Mouse (Mus musculus) gastrocnemius, postnatal 14 days (tissue): ENCODE results near the gene Fem1a. TPM values are rescaled to one million over a fixed set of nuclear protein-coding genes. Genes with fewer than 3 reads are reported as not detected.

ENCODE experiments used
- DNase-seq: peaks from one replicate; pipeline ENCODE4 v3.0.0; 2021; ENCODE audit warnings: mixed read lengths
- intact Hi-C: fragments of 180-260 bp; cut with DNase I; formaldehyde crosslinking; loops from one replicate; pipeline ENCODE4 v1.15.1; 2025; ENCODE audit warnings: low total_unique reads
- long read RNA-seq, 2 experiments: library from polyadenylated mRNA; stranded (forward); transcript quantifications; one replicate each; pipeline ENCODE4 v2.0.0; 2021
- total RNA-seq, 2 experiments: library from RNA; stranded (reverse); gene quantifications; 2 replicates each; pipeline ENCODE4 v1.2.3; 2021

Fem1a gene
- total RNA-seq: 100 to 1,000 TPM; 101 to 117 TPM
- long read RNA-seq, experiment 1, full-length matches to known transcripts: 231 of 232 reads
- long read RNA-seq, experiment 1, partial matches to known transcripts: 0 of 232 reads
- long read RNA-seq, experiment 1, other reads (novel, unspliced or antisense): 1 of 232 reads
- long read RNA-seq, experiment 2, full-length matches to known transcripts: 266 of 266 reads
- long read RNA-seq, experiment 2, partial matches to known transcripts: 0 of 266 reads
- long read RNA-seq, experiment 2, other reads (novel, unspliced or antisense): 0 of 266 reads

DNA sequence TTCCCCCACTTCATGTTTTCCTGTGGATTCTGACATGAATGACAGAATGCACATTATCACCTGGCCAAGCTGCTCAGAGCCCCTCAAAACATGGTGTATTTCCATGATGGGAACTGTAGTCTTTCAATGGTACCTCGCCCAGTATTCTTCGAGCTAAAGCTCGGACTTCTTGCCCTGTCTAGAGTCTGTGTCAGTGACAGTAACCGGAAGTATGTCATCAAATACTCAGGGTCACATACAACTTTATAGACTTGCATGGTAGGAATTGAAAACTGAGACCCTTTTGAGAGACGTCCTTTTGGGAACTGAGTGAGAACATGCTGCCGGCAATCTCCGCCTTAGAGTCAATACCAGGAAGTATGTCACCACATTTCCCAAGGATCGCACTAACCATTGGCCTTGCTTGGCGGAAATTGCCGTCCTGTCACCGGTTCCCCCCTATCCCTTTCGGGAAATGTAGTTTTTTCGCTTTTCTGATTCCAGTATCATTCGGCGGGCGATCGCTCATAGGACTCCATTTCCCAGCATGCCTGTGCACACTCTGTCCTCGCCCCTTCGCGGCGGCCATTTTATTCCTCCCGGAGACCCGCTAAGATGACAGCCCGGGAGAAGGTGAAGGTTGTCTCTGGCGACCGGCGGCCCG, at the start of gene Fem1a:
Gene Fem1a, plus strand, starts transcription at position 572 of the 643 bp plus-strand sequence.
- peak; percentile 92 for DNase-seq
- intact Hi-C loops: no loop called here

DNA sequence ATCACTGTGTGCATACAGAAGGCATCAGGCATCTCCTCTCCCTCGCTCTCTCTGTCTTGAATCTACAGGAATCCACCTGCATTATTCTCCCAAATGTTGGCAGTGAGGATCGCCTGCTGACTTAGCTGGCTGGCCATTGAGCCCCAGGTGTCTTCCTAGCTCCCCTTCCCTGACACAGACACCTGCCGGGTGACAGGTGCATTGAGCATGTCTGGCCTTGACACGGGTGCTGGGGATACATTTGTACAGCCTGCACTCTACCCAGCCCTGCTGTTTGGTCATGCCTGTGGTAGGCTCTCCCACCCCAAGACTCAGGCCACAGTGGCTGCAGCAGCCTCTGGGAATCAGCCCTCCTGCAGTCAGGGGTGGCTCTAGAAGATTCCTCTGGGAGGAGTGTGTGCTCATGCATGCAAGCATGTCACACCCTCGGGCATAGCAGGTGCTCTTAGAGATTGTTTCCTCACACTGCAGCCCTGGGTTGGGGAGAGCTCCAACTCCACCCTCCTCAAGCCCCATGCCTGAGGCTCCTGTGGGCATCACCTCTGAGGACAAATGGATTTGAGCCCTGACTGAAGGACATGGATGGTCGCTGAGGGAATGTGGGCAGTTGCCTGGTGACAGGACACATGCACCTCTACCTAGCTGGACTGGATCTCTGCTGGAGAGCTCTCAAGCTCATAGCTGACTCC, 49.5 kb upstream of the Fem1a start:
- no peak for DNase-seq
- intact Hi-C loops: no loop called here

DNA sequence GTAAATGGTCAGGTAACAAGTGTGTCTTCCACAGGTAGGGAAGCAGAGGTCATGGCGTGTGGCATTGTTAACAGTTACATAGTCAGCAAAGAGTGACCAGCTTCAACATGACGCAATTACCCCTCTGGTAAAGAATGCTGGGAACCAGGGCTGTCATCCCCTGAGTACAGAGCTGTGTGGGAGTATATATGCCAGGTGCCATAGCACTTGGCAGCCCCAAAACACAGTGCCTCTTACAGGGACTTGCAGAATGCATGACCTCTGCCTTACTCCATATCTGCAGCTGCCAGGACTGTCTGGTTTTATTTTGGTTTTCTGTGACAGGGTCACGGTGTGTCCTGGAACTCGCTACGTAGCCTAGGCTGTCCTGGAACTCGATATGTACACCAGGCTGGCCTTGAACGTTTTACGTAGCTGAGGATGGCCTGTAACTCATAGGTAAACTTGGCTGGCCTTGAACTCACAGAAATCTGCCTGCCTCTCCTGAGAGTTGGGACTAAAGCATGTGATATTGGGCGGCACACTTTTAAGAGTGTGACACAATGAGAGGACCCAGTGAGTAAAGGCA, 48.6 kb upstream of the Fem1a start:
- no peak for DNase-seq
- intact Hi-C loops: no loop called here

DNA sequence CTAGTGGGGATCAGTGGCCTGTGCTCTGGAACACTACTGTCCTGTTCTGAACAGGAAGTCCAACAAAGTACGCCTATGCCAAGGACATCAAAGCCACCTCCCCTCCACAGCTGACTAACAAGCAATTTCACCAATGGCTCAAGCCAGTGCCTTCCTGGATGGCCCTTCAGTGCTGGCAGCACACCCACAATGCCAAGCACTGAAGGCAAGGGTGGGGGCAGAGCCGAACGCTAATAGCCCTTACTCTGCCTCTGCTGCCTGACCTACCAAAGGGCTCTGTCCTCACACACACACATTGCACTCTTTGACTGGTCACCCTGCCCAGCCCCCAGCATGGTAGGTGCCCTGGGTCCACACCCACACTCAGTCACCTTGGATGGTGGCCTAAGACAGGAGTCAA, 47.8 kb upstream of the Fem1a start:
- no peak for DNase-seq
- intact Hi-C loops: no loop called here

DNA sequence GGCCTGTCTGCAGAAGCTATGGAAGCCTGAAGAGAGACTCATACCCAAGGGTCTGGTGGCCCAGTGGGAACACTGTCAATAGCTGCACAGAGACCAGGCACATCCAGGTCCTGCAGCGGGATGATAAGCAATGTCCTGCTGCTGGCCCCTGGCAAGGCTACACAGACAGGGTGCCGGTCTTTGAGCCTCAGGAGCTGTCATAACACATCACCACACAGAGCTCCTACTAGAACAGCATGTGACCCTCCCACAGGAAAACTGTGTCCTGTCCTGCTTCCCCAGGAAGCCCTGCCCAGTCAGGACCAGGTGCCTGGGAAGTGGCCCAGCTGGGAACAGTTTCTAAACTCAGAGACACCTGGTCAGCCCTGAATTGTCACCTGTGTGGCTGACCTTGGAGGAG, 45.5 kb upstream of the Fem1a start:
- intact Hi-C loops: no loop called here
- DNase-seq: no peak

DNA sequence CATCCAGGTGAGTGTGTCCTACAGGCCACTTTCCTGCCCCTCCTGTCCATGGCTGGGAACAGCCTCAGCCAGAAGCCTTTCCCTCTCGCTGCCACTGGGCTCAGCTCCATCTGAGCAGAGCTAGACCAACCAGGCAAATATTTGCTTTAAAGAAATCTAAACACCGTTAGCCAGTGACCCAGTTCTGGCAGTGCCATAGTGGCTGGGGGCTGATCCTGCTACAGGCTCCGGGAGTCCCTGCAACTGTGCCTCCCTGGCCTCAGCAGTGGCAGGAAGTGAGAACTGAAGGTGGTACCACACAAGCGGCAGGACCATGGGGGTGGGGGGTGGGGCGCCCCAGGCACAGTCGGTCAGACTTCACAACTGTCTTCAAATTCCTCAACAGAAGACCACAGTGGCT, 43.9 kb upstream of the Fem1a start:
- intact Hi-C loops: no loop called here
- no peak for DNase-seq

DNA sequence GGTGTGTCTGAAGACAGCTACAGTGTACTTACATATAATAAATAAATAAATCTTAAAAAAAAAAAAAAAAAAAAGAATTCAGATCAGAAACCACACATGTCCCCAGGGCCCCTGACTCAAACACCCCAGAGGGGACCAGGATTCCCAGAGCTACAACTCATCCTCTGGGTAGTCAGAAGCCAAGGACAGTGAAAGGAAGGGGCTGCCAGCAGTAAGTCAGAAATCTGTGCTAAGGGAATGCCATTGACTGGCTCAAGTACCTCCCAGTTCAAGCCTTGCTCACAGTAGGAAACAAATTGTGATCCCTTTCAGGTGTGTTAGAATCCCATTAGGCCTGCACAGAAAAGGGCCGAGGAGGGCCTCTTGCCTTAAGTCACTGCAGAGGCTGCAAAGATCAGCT, 42.4 kb upstream of the Fem1a start:
- DNase-seq: no peak
- intact Hi-C loops: no loop called here

DNA sequence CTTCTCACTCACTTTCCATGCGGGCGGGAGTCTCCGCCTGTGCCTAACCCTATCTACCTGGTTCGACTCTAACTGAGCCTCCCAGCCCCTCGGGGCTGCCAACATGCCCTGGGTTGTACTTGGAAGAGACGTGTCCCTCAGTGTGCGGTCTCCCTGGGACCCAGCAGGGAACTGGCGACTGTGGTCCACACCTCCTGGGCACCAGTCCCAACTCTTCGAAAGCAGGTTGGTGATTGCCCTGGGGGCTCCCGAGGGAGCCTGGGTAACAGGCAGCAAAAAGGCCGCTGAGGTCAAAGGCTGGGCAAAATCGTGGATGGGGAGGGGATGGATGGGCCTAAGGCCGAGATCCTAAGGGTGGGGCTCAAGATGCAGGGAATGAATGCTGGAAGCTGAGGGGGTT, 38.9 kb upstream of the Fem1a start:
- intact Hi-C loops: no loop called here
- no peak for DNase-seq

DNA sequence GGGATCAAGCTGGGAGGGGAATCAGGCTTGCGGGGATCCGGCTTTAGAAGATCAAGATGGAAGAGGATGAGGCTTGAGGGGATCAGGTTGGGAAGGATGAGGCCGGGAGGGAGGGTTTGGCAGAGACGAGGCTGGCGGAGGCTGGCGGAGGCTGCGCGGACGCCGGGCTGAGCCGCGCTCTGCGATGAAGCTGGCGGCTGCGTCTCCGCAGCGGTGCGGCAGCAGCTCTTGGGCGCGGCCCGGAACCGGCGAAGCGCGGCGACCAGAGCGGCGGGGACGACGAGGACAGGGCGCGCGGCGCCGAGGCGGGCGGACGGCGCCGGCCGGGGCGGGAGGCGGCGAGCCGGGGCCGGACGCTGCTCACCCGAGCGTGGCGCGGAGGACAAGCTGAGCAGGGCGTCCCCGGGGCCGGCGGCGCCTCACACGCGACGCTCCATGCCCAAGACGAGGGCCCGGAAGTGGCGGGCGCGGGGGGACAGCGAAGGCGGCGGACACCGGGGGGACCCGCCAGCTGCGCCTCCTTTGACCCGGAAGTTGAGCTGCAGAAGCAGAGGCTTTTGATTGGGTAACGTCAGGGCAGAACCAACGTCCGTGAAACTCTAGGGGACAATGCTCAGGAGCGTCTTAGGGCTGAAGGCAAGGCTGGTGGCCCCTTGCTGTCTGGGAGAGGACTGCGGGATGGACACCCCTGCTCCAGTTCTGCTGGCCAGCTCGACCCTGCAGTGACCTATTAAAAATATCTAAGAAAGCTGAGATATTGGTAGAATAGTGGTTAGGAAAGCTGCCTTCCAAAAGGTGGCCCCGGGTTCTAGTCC, 38.0 kb upstream of the Fem1a start, which contains the start of gene Dpp9:
Gene Dpp9, minus strand, starts transcription at position 529 of the 815 bp plus-strand sequence.
- DNase-seq: peak; percentile 90

DNA sequence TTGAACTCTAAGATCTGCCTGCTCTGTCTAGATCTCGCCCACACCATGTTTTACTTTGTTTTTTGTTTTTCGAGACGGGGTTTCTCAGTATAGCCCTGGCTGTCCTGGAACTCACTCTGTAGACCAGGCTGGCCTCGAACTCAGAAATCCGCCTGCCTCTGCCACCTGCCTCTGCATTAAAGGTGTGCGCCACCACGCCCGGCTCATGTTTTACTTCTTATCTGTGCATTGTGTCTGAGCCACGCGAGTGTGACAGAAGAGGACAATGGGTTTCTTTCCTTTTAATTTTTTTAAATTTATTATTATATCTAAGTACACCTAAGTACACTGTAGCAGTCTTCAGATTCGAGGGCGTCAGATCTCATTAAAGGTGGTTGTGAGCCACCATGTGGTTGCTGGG, 37.4 kb upstream of the Fem1a start:
- DNase-seq: no peak
- intact Hi-C loops: no loop called here

More for the DNA sequence above, 38.0 kb upstream of the Fem1a start, which contains the start of gene Dpp9:
- intact Hi-C loops: no loop called here

DNA sequence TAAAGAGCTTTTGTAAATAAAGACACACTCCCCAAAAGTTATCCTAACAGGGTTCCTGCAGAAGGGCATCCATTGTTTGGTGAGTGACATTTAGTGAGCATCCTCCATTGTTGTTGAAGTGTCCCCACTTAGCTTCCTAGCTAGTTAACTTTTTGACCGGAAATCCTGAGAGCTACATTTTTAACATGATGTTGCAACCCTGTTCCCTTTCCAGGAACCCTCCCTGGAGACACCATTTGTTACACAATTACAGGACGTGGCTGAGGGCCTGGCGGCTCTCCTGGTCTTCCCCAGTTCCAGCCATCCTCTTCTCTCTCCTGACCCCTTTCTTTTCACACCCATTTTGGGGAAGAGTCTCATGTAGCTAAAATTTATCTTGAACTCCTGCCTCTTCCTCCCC, 36.8 kb upstream of the Fem1a start:
- DNase-seq: peak; percentile 69
- intact Hi-C loops: no loop called here

DNA sequence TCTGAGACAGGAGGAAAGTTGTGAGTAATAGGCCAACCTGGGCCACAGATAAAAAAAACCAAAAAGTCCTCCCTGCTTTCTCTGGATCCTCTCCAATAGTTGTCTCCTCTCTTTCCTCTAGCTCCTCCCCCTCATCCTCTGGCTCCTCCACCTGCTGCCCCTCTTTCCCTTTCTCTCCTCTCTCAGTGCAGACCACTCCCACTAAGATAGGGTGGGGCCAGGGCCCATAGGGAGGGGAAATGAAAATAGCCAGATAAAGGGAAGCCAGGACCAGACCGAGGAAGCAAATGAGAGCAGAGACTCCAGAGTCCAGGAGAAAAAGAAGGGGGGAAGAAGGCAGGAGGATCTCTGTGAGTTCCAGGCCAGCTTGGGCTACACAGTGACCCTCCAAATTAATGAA, 31.7 kb upstream of the Fem1a start:
- intact Hi-C loops: no loop called here
- DNase-seq: no peak

DNA sequence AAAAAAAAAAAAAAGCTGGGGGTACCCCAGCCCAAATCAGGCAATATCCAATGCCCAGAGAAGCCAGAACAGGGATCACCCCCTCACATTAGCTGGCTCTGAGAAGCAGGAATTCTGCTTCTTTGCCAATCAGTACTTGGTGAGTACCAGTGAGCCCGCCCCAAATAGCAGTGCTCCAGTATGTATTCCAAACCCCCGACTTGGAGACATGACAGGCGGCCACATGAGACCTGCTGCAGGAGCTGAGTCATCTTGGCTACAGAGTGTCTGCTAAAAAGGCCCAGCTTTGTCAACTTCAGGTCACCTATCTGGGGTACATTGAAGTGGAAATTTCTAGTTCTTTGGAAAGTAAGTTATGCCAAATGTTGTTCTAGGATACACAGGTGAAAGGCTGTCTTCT, 30.0 kb upstream of the Fem1a start:
- intact Hi-C loops: no loop called here

DNA sequence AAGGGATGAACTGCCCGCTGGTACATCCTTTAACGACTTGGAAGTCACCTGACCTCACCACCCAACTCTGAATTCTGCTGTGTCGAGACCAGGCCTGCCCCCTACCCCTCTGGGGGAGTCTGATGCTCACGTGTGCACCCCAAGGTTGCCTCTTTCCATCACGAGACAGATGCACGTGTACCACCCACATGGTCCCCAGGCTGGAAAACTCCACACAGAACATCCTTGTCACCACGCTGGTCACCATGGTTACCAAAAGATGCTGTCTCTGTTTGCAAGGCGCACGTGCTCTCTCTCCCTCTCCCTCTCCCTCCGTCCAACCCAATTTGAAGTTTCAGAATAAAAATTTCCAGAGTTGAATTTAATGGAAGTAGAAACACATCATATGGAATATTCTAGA, 26.7 kb upstream of the Fem1a start:
- DNase-seq: no peak
- intact Hi-C loops: no loop called here

More for the DNA sequence above, 30.0 kb upstream of the Fem1a start:
- DNase-seq: no peak

DNA sequence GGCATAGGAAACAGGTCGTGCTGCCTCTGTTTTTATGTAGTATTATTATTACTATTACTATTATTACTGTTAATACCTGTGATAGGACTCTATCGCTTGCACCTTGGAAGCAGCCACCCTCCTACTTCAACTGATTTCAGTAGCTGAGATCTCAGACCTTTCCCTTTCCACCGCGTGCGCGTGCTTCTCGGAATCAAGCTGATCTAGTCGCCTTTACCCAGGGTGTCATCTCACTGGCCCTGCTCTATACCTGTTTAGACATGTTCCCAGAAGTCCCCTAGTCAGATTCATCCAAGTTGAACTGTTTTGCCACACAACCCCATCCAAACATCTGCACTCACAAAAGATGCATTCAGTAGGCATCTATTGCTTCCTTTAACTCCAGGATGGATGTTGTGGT, 23.2 kb upstream of the Fem1a start:
- intact Hi-C loops: no loop called here
- no peak for DNase-seq

DNA sequence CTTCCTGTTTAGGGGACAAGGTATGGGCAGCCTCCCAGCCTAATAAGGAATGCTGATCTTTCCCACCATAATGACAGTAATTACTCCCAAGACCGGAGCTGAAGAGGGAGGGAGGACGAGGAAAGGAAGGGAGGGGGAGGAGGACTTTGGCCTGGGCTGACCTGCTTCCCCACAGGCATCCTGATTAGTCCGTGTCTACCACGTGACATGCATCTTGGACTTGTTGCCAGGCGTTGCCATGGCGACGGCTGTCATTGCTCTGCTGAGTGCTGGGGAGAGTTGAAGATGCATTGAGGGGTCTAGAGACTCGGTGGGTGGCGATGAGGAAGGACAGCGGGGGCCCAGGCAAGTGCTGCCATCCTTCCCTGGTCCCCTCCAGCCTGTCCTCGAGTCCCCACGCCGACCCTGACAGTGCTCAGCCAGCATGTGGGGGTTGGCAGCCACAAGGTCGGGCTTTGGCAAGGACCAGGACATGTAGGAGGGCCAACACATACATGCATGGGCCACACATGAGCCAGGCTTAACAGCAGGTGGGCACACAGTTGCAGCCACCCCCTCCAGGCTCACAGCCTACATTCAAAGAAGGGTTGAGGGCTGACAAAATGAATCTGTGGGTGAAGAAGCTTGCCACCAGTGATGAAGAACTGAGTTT, 22.7 kb upstream of the Fem1a start:
- peak; percentile 55 for DNase-seq
- intact Hi-C loops: no loop called here

DNA sequence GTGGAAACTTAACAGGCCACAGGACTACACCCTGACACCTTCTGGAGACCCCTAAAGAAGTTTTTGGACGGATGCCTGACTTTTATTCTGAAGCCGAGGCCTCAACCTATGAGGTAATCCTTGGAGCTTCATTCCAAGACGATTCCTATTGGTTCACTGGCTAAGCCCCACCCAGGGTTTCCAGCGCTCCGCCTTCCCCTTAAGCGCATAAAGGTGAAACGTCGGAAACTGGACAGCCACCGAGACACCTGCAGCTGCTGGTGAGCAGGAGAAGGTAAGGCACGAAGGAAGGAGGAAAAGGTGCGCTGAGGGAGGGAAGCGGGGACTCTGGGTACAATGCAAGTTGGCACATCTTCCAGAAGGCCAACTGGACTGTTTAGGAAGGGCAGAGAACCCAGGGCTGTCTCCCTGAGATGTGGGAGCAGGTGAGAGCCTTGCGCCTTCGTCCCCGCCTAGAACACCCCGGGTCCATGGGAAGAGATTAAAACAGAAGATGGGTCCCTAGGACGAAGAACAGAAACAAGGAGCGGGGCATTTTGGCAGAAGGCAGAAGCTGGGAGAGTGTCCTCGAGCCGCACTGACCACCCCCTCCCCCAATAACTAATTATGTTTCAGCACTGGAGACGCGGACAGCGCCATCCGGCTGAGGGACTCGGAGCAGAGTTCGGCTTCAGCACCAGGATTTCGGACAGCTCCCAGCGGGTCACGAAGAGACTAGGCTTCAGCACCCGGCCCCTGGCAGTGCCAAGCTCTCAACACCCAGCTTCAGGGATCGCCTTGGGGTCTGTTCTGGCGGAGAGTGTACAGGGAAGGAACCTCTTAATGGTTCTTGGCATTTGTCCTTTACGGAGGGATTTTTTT, 14.8 kb upstream of the Fem1a start:
- intact Hi-C loops: no loop called here
- DNase-seq: peak; percentile 91

DNA sequence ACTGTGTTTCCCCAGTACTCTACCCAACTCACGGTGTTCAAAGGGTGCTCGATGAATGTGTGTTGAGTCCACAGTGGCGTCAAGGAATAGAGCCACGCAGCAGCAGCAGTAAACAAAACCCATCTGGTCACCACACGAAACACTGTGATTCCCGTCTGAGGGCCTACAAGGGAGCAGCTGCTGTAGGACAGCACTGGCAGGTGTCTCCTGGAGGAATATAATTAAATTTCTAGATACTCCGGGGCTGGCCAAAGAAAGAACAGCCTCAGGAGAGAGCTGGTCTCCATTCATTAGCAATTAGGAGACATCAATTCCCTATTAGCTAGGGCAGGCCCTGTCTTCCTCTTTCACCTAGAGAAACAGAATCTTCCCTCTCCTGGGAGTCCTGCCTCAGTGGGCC, 11.0 kb upstream of the Fem1a start:
- intact Hi-C loops: loop anchor here (5.0 kb wide), 1 partner anchor 43 kb away; no protein-coding TSS in a partner anchor

More for the DNA sequence above, 11.0 kb upstream of the Fem1a start:
- DNase-seq: no peak
